Mouse (Mus musculus): ENCODE measurements around the gene Slc37a1.

Gene Slc37a1

GRCm38 (mm10) chr17:31286492-31286891 is at the start of gene Slc37a1:
Gene Slc37a1 (plus strand): TSS chr17:31286792.
- no peak for DNase-seq (ENCODE audit: low spot score)

GRCm38 (mm10) chr17:31238234-31239020 is 48.2 kb upstream of the Slc37a1 start:
- DNase-seq (ENCODE audit: low spot score), result no peak

- DNase-seq (ENCODE audit: low spot score), result no peak
Observed at GRCm38 (mm10) chr17:31241156-31241555, 45.4 kb upstream of the Slc37a1 start.

- peak; percentile 38 for DNase-seq (ENCODE audit: low spot score)
Observed at GRCm38 (mm10) chr17:31242764-31243163, 43.8 kb upstream of the Slc37a1 start.

GRCm38 (mm10) chr17:31245321-31245720 is 41.3 kb upstream of the Slc37a1 start:
- no peak for DNase-seq (ENCODE audit: low spot score)

GRCm38 (mm10) chr17:31247144-31247543 is 39.4 kb upstream of the Slc37a1 start:
- peak; percentile 21 for DNase-seq (ENCODE audit: low spot score)

- DNase-seq (ENCODE audit: low spot score), result no peak
Observed at GRCm38 (mm10) chr17:31253951-31254350, 32.6 kb upstream of the Slc37a1 start.

GRCm38 (mm10) chr17:31254463-31254931 is 32.1 kb upstream of the Slc37a1 start:
- DNase-seq (ENCODE audit: low spot score), result peak; percentile 89

GRCm38 (mm10) chr17:31257149-31257548 is 29.4 kb upstream of the Slc37a1 start:
- no peak for DNase-seq (ENCODE audit: low spot score)

GRCm38 (mm10) chr17:31257898-31258297 is 28.7 kb upstream of the Slc37a1 start:
- DNase-seq (ENCODE audit: low spot score), result no peak

- no peak for DNase-seq (ENCODE audit: low spot score)
Observed at GRCm38 (mm10) chr17:31258310-31258865, 28.2 kb upstream of the Slc37a1 start.

- no peak for DNase-seq (ENCODE audit: low spot score)
Observed at GRCm38 (mm10) chr17:31259145-31259544, 27.4 kb upstream of the Slc37a1 start.

GRCm38 (mm10) chr17:31259825-31260224 is 26.8 kb upstream of the Slc37a1 start:
- no peak for DNase-seq (ENCODE audit: low spot score)

GRCm38 (mm10) chr17:31260430-31260829 is 26.2 kb upstream of the Slc37a1 start:
- DNase-seq (ENCODE audit: low spot score), result no peak

GRCm38 (mm10) chr17:31261352-31261751 is 25.2 kb upstream of the Slc37a1 start:
- no peak for DNase-seq (ENCODE audit: low spot score)

- DNase-seq (ENCODE audit: low spot score), result no peak
Observed at GRCm38 (mm10) chr17:31262715-31263114, 23.9 kb upstream of the Slc37a1 start.

GRCm38 (mm10) chr17:31263770-31264169 is 22.8 kb upstream of the Slc37a1 start:
- no peak for DNase-seq (ENCODE audit: low spot score)

GRCm38 (mm10) chr17:31264372-31264771 is 22.2 kb upstream of the Slc37a1 start:
- no peak for DNase-seq (ENCODE audit: low spot score)

- DNase-seq (ENCODE audit: low spot score), result no peak
Observed at GRCm38 (mm10) chr17:31265171-31265572, 21.4 kb upstream of the Slc37a1 start.

GRCm38 (mm10) chr17:31265831-31266230 is 20.8 kb upstream of the Slc37a1 start:
- DNase-seq (ENCODE audit: low spot score), result no peak

GRCm38 (mm10) chr17:31266321-31266950 is 20.2 kb upstream of the Slc37a1 start:
- no peak for DNase-seq (ENCODE audit: low spot score)

GRCm38 (mm10) chr17:31267138-31267537 is 19.5 kb upstream of the Slc37a1 start:
- DNase-seq (ENCODE audit: low spot score), result no peak

GRCm38 (mm10) chr17:31267603-31268002 is 19.0 kb upstream of the Slc37a1 start:
- no peak for DNase-seq (ENCODE audit: low spot score)
